Mouse (Mus musculus) ES-Bruce4 (cell line): Measurements from ENCODE around the gene Tssk3.

Experiments used
- CTCF ChIP-seq: IDR thresholded peaks from one replicate; pipeline ENCODE4 v1.8.1; 2011; ENCODE audit warnings: low read depth, low read length
- POLR2A ChIP-seq: IDR thresholded peaks from one replicate; pipeline ENCODE4 v1.8.1; 2011; ENCODE audit warnings: low read length; ENCODE audit not compliant: insufficient read depth

DNA sequence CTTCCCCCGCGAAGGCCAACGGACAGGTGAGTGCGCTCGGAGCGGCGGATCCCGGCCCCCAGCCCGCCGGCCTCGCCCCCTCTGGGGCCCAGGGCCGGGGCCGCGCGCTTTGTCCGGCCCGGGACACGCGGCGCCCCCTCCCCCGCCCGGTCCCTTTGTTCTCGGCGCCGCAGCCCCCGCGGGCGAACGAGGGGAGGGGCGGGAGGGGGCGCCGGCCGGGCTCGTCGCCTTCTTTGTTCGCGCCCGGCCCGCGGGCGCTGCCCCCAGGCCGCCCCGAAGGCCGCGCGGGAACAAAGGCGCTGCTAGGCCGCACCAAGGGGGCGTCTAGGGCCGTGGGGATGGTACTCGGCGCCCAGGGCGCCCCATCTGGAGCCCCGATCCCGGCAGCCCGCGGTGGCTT, 23.1 kb upstream of the Tssk3 start:
- TF ChIP-seq CTCF (no peak), POLR2A (no peak)
